Mouse (Mus musculus): ENCODE results near the gene Gm49366.
"Not testable (repeated sequence)": the region's sequence is repeated elsewhere in the genome, so short reads cannot be mapped to it uniquely, and the experiment has no call there.

Gene Gm49366

DNA sequence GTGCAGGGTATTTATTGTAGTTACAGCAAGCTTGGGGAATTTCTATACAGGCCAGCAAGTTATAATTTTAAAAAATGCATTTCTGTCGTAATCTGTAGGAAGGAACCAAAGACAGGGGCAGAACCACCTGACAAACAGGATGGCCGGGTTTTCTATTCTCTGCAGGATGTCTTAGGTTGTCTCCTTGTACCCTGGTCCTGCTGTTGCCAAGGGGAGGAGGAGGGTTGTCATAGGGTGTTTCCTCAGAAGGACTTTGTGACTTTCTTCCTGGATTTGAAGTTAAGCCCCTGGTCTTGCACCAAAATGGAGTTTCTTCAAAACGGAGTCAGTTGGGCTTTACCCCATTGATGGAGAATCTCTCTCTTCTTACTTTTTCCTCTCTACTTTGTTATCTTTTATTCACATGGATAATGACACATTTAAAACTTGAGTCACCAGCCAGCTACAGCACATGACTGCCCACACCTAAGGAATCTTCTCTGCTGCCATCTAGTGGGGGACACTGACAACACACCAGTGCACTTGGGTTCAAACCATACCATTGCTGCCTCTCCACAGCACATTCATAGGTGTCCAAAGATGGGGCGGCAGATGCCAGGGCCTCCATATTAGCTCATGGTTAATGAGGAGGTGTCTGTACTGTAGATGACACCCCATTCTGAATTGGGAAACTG lies 7.9 kb upstream of the Gm49366 start:
- DNase-seq (ENCODE audit: extremely low spot score, low read depth, low spot score), result no peak

GRCm38 (mm10) chr12:84032854-84033253 lies 5.9 kb upstream of the Gm49366 start:
- no peak for DNase-seq (ENCODE audit: extremely low spot score, low read depth, low spot score)

GRCm38 (mm10) chr12:84033302-84033701 lies 5.4 kb upstream of the Gm49366 start:
- not testable (repeated sequence) for DNase-seq (ENCODE audit: extremely low spot score, low read depth, low spot score)

- DNase-seq (ENCODE audit: extremely low spot score, low read depth, low spot score), result no peak
Measured at GRCm38 (mm10) chr12:84034108-84034507, 4.6 kb upstream of the Gm49366 start.

- DNase-seq (ENCODE audit: extremely low spot score, low read depth, low spot score), result not testable (repeated sequence)
Measured at GRCm38 (mm10) chr12:84038241-84038640, 494 bp upstream of the Gm49366 start, which contains the start of gene Acot4. TSS of gene Acot4 (plus strand) at chr12:84038379.

GRCm38 (mm10) chr12:84042248-84042647 lies 3.5 kb downstream of the Gm49366 start:
- DNase-seq (ENCODE audit: extremely low spot score, low read depth, low spot score), result no peak

- no peak for DNase-seq (ENCODE audit: extremely low spot score, low read depth, low spot score)
Measured at GRCm38 (mm10) chr12:84044045-84044444, 5.3 kb downstream of the Gm49366 start.

GRCm38 (mm10) chr12:84046906-84047305 lies 8.2 kb downstream of the Gm49366 start:
- no peak for DNase-seq (ENCODE audit: extremely low spot score, low read depth, low spot score)

DNA sequence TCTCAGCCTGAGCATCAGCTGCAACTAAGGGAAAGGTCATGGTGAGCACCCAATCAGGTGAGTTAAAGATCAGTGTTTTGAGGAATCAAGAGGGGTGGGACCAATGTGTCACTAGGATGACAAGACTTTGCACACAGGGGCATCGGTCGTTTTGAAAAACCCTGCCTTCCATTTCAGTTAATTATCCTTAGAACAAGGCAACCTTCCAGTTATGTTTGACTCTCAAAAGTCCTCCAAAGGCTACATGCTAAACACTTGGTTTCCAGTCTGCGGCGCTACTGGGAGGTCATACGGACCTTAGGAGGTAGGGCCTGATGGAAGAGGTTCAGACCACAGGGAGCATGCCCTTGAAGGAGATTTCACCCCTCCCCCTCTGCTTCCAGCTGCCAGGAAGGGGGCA lies 12.0 kb downstream of the Gm49366 start:
- DNase-seq (ENCODE audit: extremely low spot score, low read depth, low spot score), result not testable (repeated sequence)

DNA sequence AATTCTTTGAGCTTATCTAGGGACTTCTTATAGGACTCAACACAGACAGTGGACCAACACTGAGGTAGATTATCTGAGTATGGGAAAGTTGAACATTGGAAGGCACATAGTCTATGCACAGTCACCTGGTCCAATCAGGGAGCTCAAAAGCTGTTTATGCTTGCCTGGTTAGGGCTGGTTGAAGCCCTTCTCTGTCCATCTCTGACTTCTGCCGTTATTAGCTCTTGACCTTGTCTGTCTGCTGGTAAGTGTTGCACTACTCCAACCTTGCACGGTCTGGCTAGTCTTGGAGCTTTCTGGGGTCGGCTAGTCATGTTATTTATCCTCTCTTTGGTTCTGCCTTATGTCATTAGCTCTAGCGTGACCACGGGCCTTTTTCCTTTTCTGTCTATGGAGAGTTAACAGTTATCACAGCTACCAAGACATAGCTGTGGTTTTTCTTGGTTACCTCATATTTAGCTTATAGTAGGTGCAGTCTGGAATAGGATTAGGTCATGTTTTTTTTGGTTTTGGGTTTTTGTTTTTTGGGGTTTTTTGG lies 13.3 kb downstream of the Gm49366 start, which contains the start of gene Acot3:
Acot3 (plus strand) TSS at position 208 of the 538 bp plus-strand sequence.
- no peak for DNase-seq (ENCODE audit: extremely low spot score, low read depth, low spot score)

DNA sequence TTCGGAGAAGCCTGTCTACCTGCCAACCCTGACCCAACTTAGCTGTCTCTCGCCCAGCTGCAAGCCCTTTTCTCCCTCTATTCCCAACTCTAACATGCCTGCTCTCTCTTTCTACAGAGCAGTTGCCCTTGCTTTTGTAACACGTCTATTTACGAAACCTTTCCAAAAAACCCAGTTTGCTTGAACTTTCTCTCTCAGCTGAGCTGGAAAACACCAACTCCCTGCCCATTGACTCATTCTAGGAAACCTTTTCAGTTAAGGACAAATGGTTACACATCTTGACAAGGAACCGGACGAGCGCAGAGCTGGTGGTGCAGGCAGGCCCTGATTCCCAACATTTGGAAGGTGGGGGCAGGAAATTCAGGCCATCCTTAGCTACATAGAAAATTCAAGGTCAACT lies 13.9 kb downstream of the Gm49366 start:
- DNase-seq (ENCODE audit: extremely low spot score, low read depth, low spot score), result no peak

DNA sequence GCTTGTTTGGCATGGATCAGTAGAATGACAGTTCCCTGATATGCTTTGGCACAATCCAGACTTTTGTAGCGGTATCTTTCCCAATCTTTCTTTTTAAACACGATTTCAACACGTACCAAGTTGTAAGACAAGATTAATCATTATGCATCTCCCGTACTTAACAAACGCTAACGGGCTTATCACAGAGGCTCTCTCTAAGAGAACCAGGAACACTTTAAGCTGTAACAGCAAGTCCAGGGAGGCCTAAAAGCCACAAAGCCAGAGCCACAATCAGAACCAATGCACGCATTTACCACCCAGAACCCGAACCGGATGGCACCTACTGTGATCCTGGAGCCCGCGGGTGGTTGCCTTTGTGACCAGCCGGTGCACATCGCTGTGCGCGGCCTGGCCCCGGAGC lies 14.4 kb downstream of the Gm49366 start:
- DNase-seq (ENCODE audit: extremely low spot score, low read depth, low spot score), result no peak

- no peak for DNase-seq (ENCODE audit: extremely low spot score, low read depth, low spot score)
Measured at GRCm38 (mm10) chr12:84053679-84054391, 15.1 kb downstream of the Gm49366 start.

- DNase-seq (ENCODE audit: extremely low spot score, low read depth, low spot score), result no peak
Measured at GRCm38 (mm10) chr12:84060946-84061345, 22.2 kb downstream of the Gm49366 start.

DNA sequence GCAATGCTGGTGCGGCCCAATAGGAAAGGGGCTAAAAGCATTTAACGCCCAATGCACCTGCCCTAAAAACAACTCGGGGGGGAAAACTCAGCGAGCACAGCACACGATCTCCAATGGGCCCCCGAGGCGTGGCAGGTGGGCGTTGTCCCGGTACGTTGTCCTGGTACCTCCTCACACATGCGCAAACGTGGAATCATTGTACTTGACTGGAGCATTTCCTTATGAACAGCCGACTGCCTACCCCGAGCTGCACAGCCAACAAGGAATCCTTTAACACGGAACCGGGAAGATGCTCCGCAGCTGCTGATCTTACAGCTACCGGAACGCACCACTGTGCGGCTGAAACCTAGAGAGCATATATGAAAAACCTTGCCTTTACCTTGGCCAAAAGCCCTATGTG lies 23.6 kb downstream of the Gm49366 start:
- no peak for DNase-seq (ENCODE audit: extremely low spot score, low read depth, low spot score)

DNA sequence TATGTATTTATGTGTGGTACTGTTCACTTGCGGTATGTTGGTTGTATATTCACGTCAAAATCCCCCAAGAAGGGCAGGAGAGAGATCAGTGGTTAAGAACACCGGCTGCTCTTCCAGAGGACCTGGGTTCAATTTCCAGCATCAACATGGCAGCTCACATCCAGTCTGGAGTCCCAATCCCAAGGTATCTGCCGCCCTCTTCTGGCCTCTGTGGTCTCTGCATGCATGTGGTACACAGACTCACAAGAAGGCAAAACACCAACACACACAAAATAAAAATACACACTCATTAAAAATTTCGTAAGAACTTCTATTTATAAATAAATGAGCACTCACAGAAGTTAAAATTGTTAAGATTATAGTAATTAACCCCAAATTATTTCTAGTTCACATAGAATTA lies 24.5 kb downstream of the Gm49366 start:
- no peak for DNase-seq (ENCODE audit: extremely low spot score, low read depth, low spot score)

DNA sequence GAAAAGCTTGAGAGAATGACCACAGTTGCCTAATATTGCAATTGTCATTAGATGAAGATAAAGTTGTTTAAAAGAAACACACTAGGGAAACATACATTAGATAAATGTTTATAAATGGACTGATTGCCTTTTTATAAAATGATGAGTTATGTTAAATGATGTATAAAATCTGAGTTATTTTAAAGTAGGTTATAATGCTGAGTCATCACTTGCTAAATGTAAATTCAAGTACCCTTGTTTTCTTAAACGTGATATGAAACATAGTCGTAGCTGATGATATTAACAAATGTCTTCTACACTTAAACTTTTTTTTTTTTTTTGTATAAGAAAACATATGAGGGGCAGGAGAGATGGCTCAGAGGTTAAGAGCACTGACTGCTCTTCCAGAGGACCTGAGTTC lies 25.1 kb downstream of the Gm49366 start:
- DNase-seq (ENCODE audit: extremely low spot score, low read depth, low spot score), result no peak

- no peak for DNase-seq (ENCODE audit: extremely low spot score, low read depth, low spot score)
Measured at GRCm38 (mm10) chr12:84064621-84065020, 25.9 kb downstream of the Gm49366 start.

- DNase-seq (ENCODE audit: extremely low spot score, low read depth, low spot score), result no peak
Measured at GRCm38 (mm10) chr12:84067752-84068151, 29.0 kb downstream of the Gm49366 start.

DNA sequence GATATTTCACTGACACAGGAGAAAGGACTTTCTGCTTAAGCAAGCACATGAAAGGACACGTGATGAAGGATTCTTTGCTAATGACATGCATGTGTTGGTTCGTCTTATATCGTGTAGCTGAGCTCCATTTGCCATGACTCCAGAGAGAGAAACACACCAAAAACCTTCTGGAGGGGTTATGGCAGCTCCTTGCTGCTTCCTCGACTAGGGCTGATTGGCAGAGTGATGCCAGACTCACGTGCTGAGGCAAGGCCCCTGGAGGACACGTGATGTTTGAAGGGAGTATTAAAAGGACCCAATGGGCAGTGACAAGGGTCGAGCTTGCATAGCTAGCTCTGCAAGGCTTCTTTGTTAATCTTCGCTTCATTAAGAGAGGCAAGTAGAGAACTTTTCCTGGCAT lies 29.6 kb downstream of the Gm49366 start:
- no peak for DNase-seq (ENCODE audit: extremely low spot score, low read depth, low spot score)

DNA sequence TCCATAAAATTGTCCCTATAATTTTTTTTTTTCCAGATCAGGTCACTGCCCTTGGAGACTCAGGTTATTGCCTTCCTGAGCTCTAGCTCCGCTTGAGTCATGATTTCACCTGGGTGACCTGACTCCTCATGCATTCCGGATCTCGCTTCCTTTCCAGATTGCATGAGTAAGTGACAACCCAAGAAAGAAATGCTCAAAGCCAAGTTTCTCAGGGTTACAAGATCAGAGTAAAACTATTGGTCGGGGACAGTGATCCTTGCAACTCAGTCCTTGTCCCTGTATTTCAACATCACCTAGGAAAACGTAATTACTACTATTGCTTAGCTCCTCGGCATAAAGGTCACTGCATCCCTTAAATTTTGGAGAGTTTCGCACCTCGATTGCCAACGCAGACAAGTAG lies 30.3 kb downstream of the Gm49366 start, which contains the start of gene Acot5:
Acot5 (plus strand) TSS at position 340 of the 400 bp plus-strand sequence.
- DNase-seq (ENCODE audit: extremely low spot score, low read depth, low spot score), result no peak

- DNase-seq (ENCODE audit: extremely low spot score, low read depth, low spot score), result not testable (repeated sequence)
Measured at GRCm38 (mm10) chr12:84069582-84069981, 30.8 kb downstream of the Gm49366 start.

All from hindlimb bud, embryonic 11.5 days (tissue).